Mouse (Mus musculus) CH12.LX (cell line): ENCODE measurements around the gene Dab1. TPM values are rescaled to one million over a fixed set of nuclear protein-coding genes. Genes with fewer than 3 reads are reported as not detected.

Experiments
- DNase-seq: peaks from one replicate; pipeline ENCODE4 v3.0.0-alpha.2; 2013; ENCODE audit errors: extremely low read depth
- H3K27ac ChIP-seq: 2 replicates; pipeline ENCODE4 v1.5.1; 2012; ENCODE audit warnings: low read depth, mild to moderate bottlenecking, control low read depth, moderate library complexity; ENCODE audit not compliant: insufficient read depth
- H3K27me3 ChIP-seq: replicated peaks from 2 replicates; pipeline ENCODE3; 2012; ENCODE audit warnings: inconsistent platforms
- H3K36me3 ChIP-seq, 2 experiments: replicated peaks in 1 of 2; 2 replicates each; pipeline versions ENCODE3 to v1.6.1; 2012; ENCODE audit warnings: inconsistent platforms in 1 of 2, low read length in 1 of 2, mild to moderate bottlenecking in 1 of 2, mixed read lengths in 1 of 2, moderate library complexity in 1 of 2; ENCODE audit not compliant: control insufficient read depth in 1 of 2, insufficient read depth in 1 of 2
- H3K4me1 ChIP-seq, 2 experiments: 2 replicates each; pipeline ENCODE4 v1.6.1; 2012; ENCODE audit warnings: inconsistent platforms in 1 of 2, moderate library complexity in 1 of 2; ENCODE audit not compliant: insufficient read depth in 2 of 2, control insufficient read depth in 1 of 2
- H3K4me2 ChIP-seq: 2 replicates; pipeline ENCODE4 v1.6.1; 2012; ENCODE audit warnings: low read depth, mild to moderate bottlenecking, control low read depth; ENCODE audit not compliant: poor library complexity, insufficient read depth, severe bottlenecking
- H3K4me3 ChIP-seq, 3 experiments: fragments of 150-350 bp in 1 of 3; sonication (generic) in 1 of 3; replicated peaks in 1 of 3; 2 replicates each; pipeline versions ENCODE3 to v1.5.1; 2011 to 2012; ENCODE audit warnings: low read depth in 2 of 3, low read length in 2 of 3, mild to moderate bottlenecking in 2 of 3, moderate library complexity in 2 of 3, control low read depth in 1 of 3, improper control_type of control experiment in 1 of 3, inconsistent platforms in 1 of 3, mixed read lengths in 1 of 3; ENCODE audit not compliant: poor library complexity in 1 of 3
- H3K79me2 ChIP-seq: replicated peaks from 2 replicates; pipeline ENCODE4 v1.6.1; 2012; ENCODE audit warnings: mild to moderate bottlenecking, moderate library complexity; ENCODE audit not compliant: control insufficient read depth, poor library complexity, insufficient read depth, severe bottlenecking; ENCODE audit errors: extremely low read depth
- H3K9ac ChIP-seq: 2 replicates; pipeline ENCODE4 v1.6.1; 2012; ENCODE audit warnings: low read depth, mild to moderate bottlenecking, control low read depth, moderate library complexity; ENCODE audit not compliant: insufficient read depth
- H3K9me3 ChIP-seq: replicated peaks from 2 replicates; pipeline ENCODE3; 2012; ENCODE audit warnings: low read length, inconsistent platforms, mixed read lengths
- CTCF ChIP-seq, 2 experiments: IDR thresholded peaks in 1 of 2; conservative IDR thresholded peaks in 1 of 2; 2 replicates each; pipeline ENCODE4 v1.5.1; 2011 to 2012; ENCODE audit warnings: low read depth in 2 of 2, low read length in 2 of 2, improper control_type of control experiment in 1 of 2, inconsistent platforms in 1 of 2, mild to moderate bottlenecking in 1 of 2, moderate library complexity in 1 of 2
- ETS1 ChIP-seq: conservative IDR thresholded peaks from 2 replicates; pipeline ENCODE4 v1.6.1; 2012; ENCODE audit warnings: low read depth, mild to moderate bottlenecking, inconsistent platforms, low read length, improper control_type of control experiment, moderate library complexity
- HCFC1 ChIP-seq: IDR thresholded peaks from 2 replicates; pipeline ENCODE4 v1.6.1; 2012; ENCODE audit warnings: low read depth, mild to moderate bottlenecking, inconsistent platforms, low read length, improper control_type of control experiment
- MAFK ChIP-seq: IDR thresholded peaks from 2 replicates; pipeline ENCODE4 v1.6.1; 2011; ENCODE audit warnings: low read length, improper control_type of control experiment; ENCODE audit not compliant: insufficient replicate concordance
- MAZ ChIP-seq: IDR thresholded peaks from 2 replicates; pipeline ENCODE4 v1.6.1; 2012; ENCODE audit warnings: low read depth, mild to moderate bottlenecking, inconsistent platforms, low read length, improper control_type of control experiment, moderate library complexity
- MEF2A ChIP-seq: IDR thresholded peaks from 2 replicates; pipeline ENCODE4 v1.6.1; 2014; ENCODE audit warnings: low read depth, mild to moderate bottlenecking, inconsistent platforms, low read length, improper control_type of control experiment, borderline replicate concordance
- MXI1 ChIP-seq: IDR thresholded peaks from 2 replicates; pipeline ENCODE4 v1.6.1; 2011; ENCODE audit warnings: mild to moderate bottlenecking, low read depth, low read length, improper control_type of control experiment
- MYC ChIP-seq: IDR thresholded peaks from 2 replicates; pipeline ENCODE4 v1.6.1; 2011; ENCODE audit warnings: low read depth, mild to moderate bottlenecking, improper control_type of control experiment, low read length
- NELFE ChIP-seq: IDR thresholded peaks from 2 replicates; pipeline ENCODE4 v1.6.1; 2011; ENCODE audit warnings: low read depth, low read length, improper control_type of control experiment
- RAD21 ChIP-seq: IDR thresholded peaks from 2 replicates; pipeline ENCODE4 v1.6.1; 2011; ENCODE audit warnings: low read depth, mild to moderate bottlenecking, low read length, improper control_type of control experiment, moderate library complexity
- SMC3 ChIP-seq: IDR thresholded peaks from 2 replicates; pipeline ENCODE4 v1.6.1; 2011; ENCODE audit warnings: low read depth, low read length, improper control_type of control experiment
- TBP ChIP-seq: conservative IDR thresholded peaks from 2 replicates; pipeline ENCODE4 v1.6.1; 2011; ENCODE audit warnings: low read depth, low read length, improper control_type of control experiment
- UBTF ChIP-seq: IDR thresholded peaks from 2 replicates; pipeline ENCODE4 v1.6.1; 2012; ENCODE audit warnings: low read depth, mild to moderate bottlenecking, inconsistent platforms, low read length, improper control_type of control experiment, moderate library complexity
- ZC3H11A ChIP-seq: IDR thresholded peaks from 2 replicates; pipeline ENCODE4 v1.6.1; 2012; ENCODE audit warnings: low read depth, mild to moderate bottlenecking, inconsistent platforms, low read length, improper control_type of control experiment
- ZMIZ1 ChIP-seq: IDR thresholded peaks from 2 replicates; pipeline ENCODE4 v1.6.1; 2012; ENCODE audit warnings: low read depth, mild to moderate bottlenecking, inconsistent platforms, low read length, improper control_type of control experiment
- dilution Hi-C: fragments of 300-500 bp; cut with MboI; formaldehyde crosslinking; loops from 2 replicates; pipeline ENCODE4 v1.14.3; 2020; ENCODE audit warnings: low sequenced_read_pairs; ENCODE audit not compliant: extremely low pct_unique_long_range_greater_than_20kb, extremely low pct_ligation_motif_present
- in situ Hi-C: fragments of 300-500 bp; cut with MboI; formaldehyde crosslinking; loops from 3 replicates; pipeline ENCODE4 v1.14.3; 2019; ENCODE audit warnings: low sequenced_read_pairs, low pct_ligation_motif_present, low pct_unique_long_range_greater_than_20kb, mixed read lengths
- polyA plus RNA-seq: library from polyadenylated mRNA; unstranded; fragments of >175 nt; gene quantifications from 2 replicates; pipeline ENCODE4 v1.2.1, GENCODE M21; 2012; ENCODE audit warnings: low read depth; ENCODE audit not compliant: insufficient read length
- total RNA-seq, 2 experiments: library from RNA; depleted of rRNA; stranded (reverse); fragments of 300-350 nt in 1 of 2; fragments of >200 nt in 1 of 2; gene quantifications; 2 replicates each; pipeline ENCODE4 v1.2.3; 2012 to 2014

Gene Dab1
- total and polyA plus RNA-seq, 3 experiments: not detected

DNA sequence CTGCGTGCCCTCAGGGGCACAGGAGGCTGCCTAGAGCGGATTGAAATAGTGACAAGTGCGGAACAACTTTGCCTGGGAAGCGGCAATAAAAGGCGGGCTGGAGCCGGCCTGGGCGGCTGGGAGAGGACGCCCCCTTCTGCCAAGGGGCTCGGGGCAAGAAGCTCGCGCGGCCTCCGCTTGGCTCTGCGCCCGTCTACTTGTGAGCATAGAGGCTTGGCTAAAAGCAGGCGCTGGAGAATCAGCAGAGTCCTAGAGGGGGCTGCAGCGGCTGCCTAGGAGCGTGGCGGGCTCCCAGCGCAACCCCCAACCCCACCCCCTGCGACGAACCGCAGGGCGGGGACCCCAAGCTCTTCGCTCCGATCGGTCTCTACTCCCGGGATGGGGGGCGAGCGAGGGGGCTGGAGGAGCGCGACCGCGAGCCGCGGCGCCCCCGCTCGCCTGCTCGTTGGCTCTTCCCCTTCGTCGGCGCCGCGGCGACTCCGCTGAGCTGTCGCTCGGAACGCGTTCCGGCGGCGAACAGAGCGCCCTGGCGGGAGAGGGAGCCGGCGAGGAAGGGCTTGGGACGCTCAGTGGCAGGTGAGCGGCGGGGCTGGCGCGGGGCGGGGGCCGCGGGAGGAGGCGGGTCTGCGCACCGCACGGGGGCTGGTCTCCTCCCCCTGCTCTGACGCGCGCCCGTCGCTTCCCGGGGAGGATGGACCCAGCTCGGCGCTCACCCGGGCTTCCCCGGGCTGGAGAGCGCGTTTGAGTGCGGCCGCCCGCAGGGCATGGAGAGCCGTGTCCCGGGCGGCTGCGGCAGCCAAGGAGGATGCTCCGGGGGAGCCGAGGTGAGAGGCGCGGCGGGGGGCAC, 748.0 kb downstream of the Dab1 start:
- H3K9ac ChIP-seq: no peak overlapping the region
- H3K36me3 ChIP-seq: no peaks in the 10 kb centered on the region
- dilution Hi-C loops (no loop called here), in situ Hi-C loops (no loop called here)
- peaks cover 77% of the 10 kb centered on the region for H3K9me3 ChIP-seq
- H3K4me3 ChIP-seq: no peak overlapping the region
- no peak for DNase-seq
- TF ChIP-seq MAZ (no peak), NELFE (no peak), CTCF (conservative IDR thresholded peaks at IDR 0.05 in 1 of 2, IDR thresholded peaks at IDR 0.05 in 1 of 2; ENCODE audit: low read depth in 2 of 2, low read length in 2 of 2) (no peak), SMC3 (no peak)
- no peaks in the 10 kb centered on the region for H3K79me2 ChIP-seq
- no peak overlapping the region for H3K4me2 ChIP-seq
- no peaks in the 10 kb centered on the region for H3K4me1 ChIP-seq
- no peak overlapping the region for H3K27ac ChIP-seq
- no peaks in the 10 kb centered on the region for H3K27me3 ChIP-seq

DNA sequence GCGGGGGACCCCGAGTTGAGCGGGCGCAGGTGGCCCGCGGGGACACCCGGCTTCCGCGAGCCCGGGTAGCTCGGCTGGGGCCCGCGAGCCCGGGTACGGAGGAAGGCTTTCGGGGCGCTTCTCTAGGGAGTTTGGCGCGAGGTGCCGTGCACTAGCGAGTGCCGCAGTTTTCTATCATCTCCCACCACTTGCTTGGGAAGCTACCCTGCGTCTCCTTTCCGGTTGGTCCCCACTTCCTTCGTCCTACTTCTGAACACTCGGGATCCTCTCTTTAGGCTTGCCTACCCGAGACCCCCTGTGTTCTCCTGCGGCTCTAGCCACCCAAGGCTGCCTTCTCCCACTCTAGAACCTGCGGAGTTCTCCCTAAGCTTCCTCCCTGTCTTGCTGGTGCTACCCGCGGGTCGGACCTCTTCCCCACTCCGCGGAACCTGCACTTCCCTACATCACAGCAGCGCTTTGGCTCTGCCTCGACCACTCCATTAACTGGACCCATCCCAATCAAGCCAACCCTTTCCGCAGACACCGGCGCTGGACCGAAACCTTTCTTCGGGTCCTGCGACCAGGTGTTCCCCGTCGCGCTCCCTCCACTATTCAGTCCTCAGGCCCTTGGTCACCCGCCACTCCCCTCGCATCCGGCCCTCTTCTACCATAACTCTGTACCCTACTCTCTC, 748.7 kb downstream of the Dab1 start:
- H3K4me3 ChIP-seq: no peak overlapping the region
- H3K4me2 ChIP-seq: no peak overlapping the region
- TF ChIP-seq HCFC1: no peak
- no peak for TF ChIP-seq MEF2A
- no peak for TF ChIP-seq MAFK
- no peak for TF ChIP-seq ZC3H11A
- TF ChIP-seq MYC: no peak
- no peak for TF ChIP-seq TBP
- no peak for TF ChIP-seq ETS1
- TF ChIP-seq UBTF: no peak
- no peak for TF ChIP-seq RAD21
- TF ChIP-seq ZMIZ1: no peak
- no peak for TF ChIP-seq MXI1
- DNase-seq: no peak
- dilution Hi-C loops (no loop called here), in situ Hi-C loops (no loop called here)
- peaks cover 80% of the 10 kb centered on the region for H3K9me3 ChIP-seq
- no peak overlapping the region for H3K9ac ChIP-seq
- no peaks in the 10 kb centered on the region for H3K79me2 ChIP-seq
- H3K4me1 ChIP-seq: no peaks in the 10 kb centered on the region
- H3K27ac ChIP-seq: no peak overlapping the region
- H3K27me3 ChIP-seq: no peaks in the 10 kb centered on the region
- H3K36me3 ChIP-seq: no peaks in the 10 kb centered on the region
